ENCODE assay signal across 8 mouse cellular contexts in the genomic region with DNA sequence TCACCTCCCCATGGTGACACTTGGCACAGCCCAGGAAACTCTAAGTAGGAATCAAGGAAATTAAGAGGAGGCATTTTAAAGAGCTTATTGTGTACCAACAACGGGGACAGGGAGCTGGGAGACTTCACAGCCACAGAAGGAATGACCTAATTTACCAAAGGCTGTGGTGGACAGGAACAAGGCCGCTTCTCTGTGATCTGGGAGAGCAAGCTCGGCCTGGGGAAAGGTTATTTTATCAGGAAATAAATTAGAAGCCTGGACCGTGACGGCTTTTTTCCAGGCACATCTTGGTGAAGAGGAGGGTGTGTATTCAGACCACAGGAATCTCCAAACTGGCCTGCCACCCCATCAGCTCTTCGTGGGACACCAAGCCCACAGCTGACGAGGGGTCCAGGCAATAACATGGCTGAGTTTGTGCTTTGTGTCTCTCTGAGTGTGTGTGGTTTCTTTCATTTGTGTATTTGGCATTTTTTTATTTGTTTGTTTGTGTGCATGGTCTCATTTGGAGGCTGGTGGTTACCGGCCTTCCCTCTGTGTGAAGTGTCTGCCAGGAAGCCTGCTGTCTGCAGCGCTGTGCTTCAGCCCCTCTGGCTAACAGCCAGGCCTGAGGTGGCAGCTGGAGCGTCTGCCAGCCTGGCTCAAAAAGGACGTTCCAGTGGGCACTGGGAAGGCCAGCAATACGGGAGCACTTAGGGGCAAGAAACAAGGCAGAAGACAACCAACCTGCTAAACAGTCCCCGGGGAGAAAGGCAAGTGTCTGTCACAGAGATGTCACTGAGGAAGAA.
DNase-seq lines count a peak whose midpoint lies in the region; ATAC-seq and TF ChIP-seq lines count a peak whose summit lies in the region.

No protein-coding gene starts in this region.

- peak overlapping the region; percentile 5; the same call in 1 of the 2 replicates for H3K4me2 ChIP-seq in neural tube, embryonic 15.5 days

- no peaks in the 10 kb centered on the region for H3K9me3 ChIP-seq in neural tube, embryonic 15.5 days (replicated peaks)

- peak overlapping the region; percentile 16; the same call in 1 of the 2 replicates for H3K27ac ChIP-seq in left cerebral cortex, adult 2 months
- H3K27ac ChIP-seq in neural tube, embryonic 15.5 days (replicated peaks) = peak overlapping the region; percentile 43

- no peaks in the 10 kb centered on the region for H3K27me3 ChIP-seq in neural tube, embryonic 15.5 days (replicated peaks)

- peak; percentile 56 to 62; a peak in 3 of 4 replicates for ATAC-seq in hematopoietic stem cell, adult 5-6 weeks (replicated peaks in 1 of 2; ENCODE audit: insufficient read depth in 1 of 2, low FRiP score in 2 of 2, low TSS enrichment in 1 of 2, low read depth in 1 of 2, poor library complexity in 2 of 2, severe bottlenecking in 2 of 2)
- ATAC-seq in neural tube, embryonic 15.5 days (ENCODE audit: low FRiP score) = peak; percentile 89

- no peak for TF ChIP-seq CTCF in left cerebral cortex, adult 2 months (IDR thresholded peaks at IDR 0.05)

- peak; percentile 63 for DNase-seq in adipocyte (ENCODE audit: low spot score)
- DNase-seq in cerebellum, adult 11-12 months = peak; percentile 51
- peak; percentile 30 to 61 for DNase-seq in frontal cortex, postnatal 36 days (ENCODE audit: low spot score in 2 of 2)
- peak; percentile 42 to 53 for DNase-seq in left cerebral cortex, adult 2 months (ENCODE audit: extremely low spot score in 1 of 2, low spot score in 2 of 2)
- no peak for DNase-seq in B cell, adult 2 months
- DNase-seq in spleen, adult 12 weeks (ENCODE audit: low spot score) = no peak

- no peaks in the 10 kb centered on the region for H3K36me3 ChIP-seq in neural tube, embryonic 15.5 days

- peaks cover 11% of the 10 kb centered on the region for H3K4me1 ChIP-seq in neural tube, embryonic 15.5 days

- no peak overlapping the region for H3K4me3 ChIP-seq in left cerebral cortex, adult 2 months
- no peak overlapping the region for H3K4me3 ChIP-seq in neural tube, embryonic 15.5 days (replicated peaks)

- intact Hi-C loops in left cerebral cortex, adult 2 months (cut with DNase I) = no loop called here

- H3K9ac ChIP-seq in neural tube, embryonic 15.5 days (replicated peaks) = no peak overlapping the region

- 24% methylated on average over 13 of the region's 13 CpGs for WGBS in neural tube, embryonic 15.5 days

Comparison
In these comparisons a context has a peak if more than half of its experiments do, and no peak if none do; other contexts are left out.
1. DNase-seq: peak in adipocyte (single experiment), cerebellum, adult 11-12 months (single experiment), frontal cortex, postnatal 36 days (2 of 2) and left cerebral cortex, adult 2 months (2 of 2); none in B cell, adult 2 months (0 of 2) and spleen, adult 12 weeks (single experiment).